Mouse (Mus musculus) adrenal gland, adult 8-10 months (tissue): Measurements from ENCODE around the gene 5430427O19Rik. TPM values are rescaled to one million over a fixed set of nuclear protein-coding genes. Genes with fewer than 3 reads are reported as not detected.

Source experiments
- DNase-seq: peaks from one replicate; pipeline ENCODE4 v3.0.0; 2022
- total RNA-seq, 4 experiments: library from RNA; stranded (reverse); gene quantifications; 2 replicates each; pipeline ENCODE4 v1.2.4; 2022

The 5430427O19Rik gene
- total RNA-seq = under 1 TPM; 0.21 to 0.71 (median 0.50) TPM

GRCm38 (mm10) chrX:85869914-85870483, at the start of gene 5430427O19Rik:
TSS of gene 5430427O19Rik (plus strand) at chrX:85870354.
- DNase-seq = no peak

GRCm38 (mm10) chrX:85827719-85828453, 42.3 kb upstream of the 5430427O19Rik start:
- no peak for DNase-seq

GRCm38 (mm10) chrX:85829000-85829399, 41.2 kb upstream of the 5430427O19Rik start:
- DNase-seq = no peak

- no peak for DNase-seq
These were observed 31.0 kb upstream of the 5430427O19Rik start for GRCm38 (mm10) chrX:85839174-85839573.

GRCm38 (mm10) chrX:85855938-85856337, 14.2 kb upstream of the 5430427O19Rik start:
- DNase-seq = no peak

- DNase-seq = no peak
These were observed 13.0 kb upstream of the 5430427O19Rik start for GRCm38 (mm10) chrX:85857169-85857568.

GRCm38 (mm10) chrX:85868079-85868478, 2.1 kb upstream of the 5430427O19Rik start:
- no peak for DNase-seq

- DNase-seq = no peak
These were observed 1.4 kb downstream of the 5430427O19Rik start for GRCm38 (mm10) chrX:85871371-85872056.

- DNase-seq = no peak
These were observed 4.2 kb downstream of the 5430427O19Rik start for GRCm38 (mm10) chrX:85874367-85874766.

- DNase-seq = no peak
These were observed 5.8 kb downstream of the 5430427O19Rik start for GRCm38 (mm10) chrX:85875951-85876350.

GRCm38 (mm10) chrX:85877747-85878146, 7.6 kb downstream of the 5430427O19Rik start:
- no peak for DNase-seq

GRCm38 (mm10) chrX:85878293-85878692, 8.1 kb downstream of the 5430427O19Rik start:
- no peak for DNase-seq

- no peak for DNase-seq
These were observed 9.2 kb downstream of the 5430427O19Rik start for GRCm38 (mm10) chrX:85879198-85879977.

- DNase-seq = no peak
These were observed 16.5 kb downstream of the 5430427O19Rik start for GRCm38 (mm10) chrX:85886651-85887050.

GRCm38 (mm10) chrX:85901195-85901594, 31.0 kb downstream of the 5430427O19Rik start:
- DNase-seq = no peak

GRCm38 (mm10) chrX:85919034-85919433, 48.9 kb downstream of the 5430427O19Rik start:
- no peak for DNase-seq

- DNase-seq = no peak
These were observed 62.8 kb downstream of the 5430427O19Rik start for GRCm38 (mm10) chrX:85932991-85933390.

Other genes starting within 250 kb of the 5430427O19Rik start
- gene Gk, start 93.5 kb upstream of the 5430427O19Rik start, total RNA-seq = 10 to 100 TPM in 3 of 4 experiments, 1 to 10 TPM in 1; 6.7 to 29.6 (median 18.4) TPM
- gene Samt3, start 173.8 kb downstream of the 5430427O19Rik start, total RNA-seq = not detected